25 mouse cellular contexts compared by ENCODE assay signal in the genomic region with DNA sequence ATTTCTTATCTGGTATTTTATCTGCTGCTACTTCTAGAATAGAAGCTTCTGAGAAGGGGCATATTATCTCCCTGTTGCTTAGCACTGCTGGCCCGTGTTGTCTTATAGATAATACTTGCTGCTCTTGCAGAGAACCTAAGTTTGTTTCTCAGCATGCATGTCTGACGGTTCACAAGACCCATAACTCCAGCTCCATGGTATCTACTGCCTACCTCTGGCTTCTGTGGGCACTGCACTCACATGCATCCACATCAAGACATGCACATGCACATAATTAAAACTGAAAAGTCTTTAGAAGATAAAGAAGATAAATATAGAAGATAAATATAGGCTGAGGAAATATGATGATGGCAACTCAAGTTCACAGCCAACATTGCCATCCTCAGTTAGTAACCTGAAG.
DNase-seq lines count a peak whose midpoint lies in the region; ATAC-seq and TF ChIP-seq lines count a peak whose summit lies in the region.
"Had no signal": no experiment of that assay in that cellular context is flagged by ENCODE, and none has a peak within 500 bp of the region (broad histone marks: within the 10 kb centered on the region; RNA-seq: fewer than 3 reads in every experiment).

No protein-coding gene starts in this region.

- H3K79me2 ChIP-seq in liver, adult 2 months (ENCODE audit: control insufficient read depth, insufficient read depth, low read length), result no peaks in the 10 kb centered on the region

- H3K36me3 ChIP-seq in forebrain, postnatal 0 days (ENCODE audit: insufficient read depth), result no peaks in the 10 kb centered on the region
- no peaks in the 10 kb centered on the region for H3K36me3 ChIP-seq in forebrain, embryonic 12.5 days (replicated peaks)
- no peaks in the 10 kb centered on the region for H3K36me3 ChIP-seq in liver, adult 2 months (ENCODE audit: control insufficient read depth, insufficient read depth, low read length)
- no peaks in the 10 kb centered on the region for H3K36me3 ChIP-seq in midbrain, postnatal 0 days (ENCODE audit: insufficient read depth, low read length)
- H3K36me3 ChIP-seq in midbrain, embryonic 15.5 days (replicated peaks), result no peaks in the 10 kb centered on the region
- H3K36me3 ChIP-seq: forebrain, embryonic 15.5 days; heart, embryonic 10.5 days; heart, embryonic 13.5 days; hindbrain, embryonic 15.5 days; intestine, embryonic 15.5 days had no signal

- no peak for TF ChIP-seq POLR2A in liver, adult 2 months (IDR thresholded peaks at IDR 0.05; ENCODE audit: extremely low read depth, insufficient read depth, low read length)
- no peak for TF ChIP-seq POLR2A in cortical plate, adult 2 months (IDR thresholded peaks at IDR 0.05; ENCODE audit: extremely low read depth, insufficient read depth, low read length)

- no peaks in the 10 kb centered on the region for H3K4me1 ChIP-seq in forebrain, postnatal 0 days (ENCODE audit: insufficient read depth)
- no peaks in the 10 kb centered on the region for H3K4me1 ChIP-seq in forebrain, embryonic 12.5 days
- H3K4me1 ChIP-seq in liver, adult 2 months (ENCODE audit: control insufficient read depth, insufficient read depth, low read length), result no peaks in the 10 kb centered on the region
- H3K4me1 ChIP-seq in midbrain, postnatal 0 days (ENCODE audit: insufficient read depth, low read length), result no peaks in the 10 kb centered on the region
- no peaks in the 10 kb centered on the region for H3K4me1 ChIP-seq in midbrain, embryonic 15.5 days
- H3K4me1 ChIP-seq in cortical plate, adult 2 months (ENCODE audit: control insufficient read depth, insufficient read depth, low read length), result no peaks in the 10 kb centered on the region
- H3K4me1 ChIP-seq: forebrain, embryonic 15.5 days; heart, embryonic 10.5 days; heart, embryonic 13.5 days; hindbrain, embryonic 15.5 days; intestine, embryonic 15.5 days had no signal

- no peaks in the 10 kb centered on the region for H3K27me3 ChIP-seq in forebrain, postnatal 0 days (ENCODE audit: insufficient read depth, low read length)
- H3K27me3 ChIP-seq in forebrain, embryonic 12.5 days, result no peaks in the 10 kb centered on the region
- H3K27me3 ChIP-seq in liver, adult 2 months (ENCODE audit: control insufficient read depth, insufficient read depth, low read length), result no peaks in the 10 kb centered on the region
- H3K27me3 ChIP-seq in midbrain, postnatal 0 days (ENCODE audit: insufficient read depth, low read length), result no peaks in the 10 kb centered on the region
- no peaks in the 10 kb centered on the region for H3K27me3 ChIP-seq in midbrain, embryonic 15.5 days (replicated peaks)
- H3K27me3 ChIP-seq: CH12.LX; forebrain, embryonic 15.5 days; heart, embryonic 13.5 days; hindbrain, embryonic 15.5 days; intestine, embryonic 15.5 days had no signal

- WGBS in forebrain, postnatal 0 days, result 84% methylated on average over 2 of the region's 2 CpGs
- WGBS in forebrain, embryonic 12.5 days, result 82% methylated on average over 2 of the region's 2 CpGs
- WGBS in liver, adult 2 months, result 66% methylated on average over 2 of the region's 2 CpGs
- WGBS in midbrain, postnatal 0 days, result 78% methylated on average over 2 of the region's 2 CpGs
- 71% methylated on average over 2 of the region's 2 CpGs for WGBS in midbrain, embryonic 15.5 days

- no peak for DNase-seq in forebrain, postnatal 0 days
- DNase-seq in liver, adult 2 months (ENCODE audit: extremely low read depth, low read depth, low spot score), result no peak
- DNase-seq in liver, result no peak
- no peak for DNase-seq in midbrain, postnatal 0 days (ENCODE audit: low spot score)
- DNase-seq: adrenal gland, postnatal 14 days; B cell, adult 2 months; cerebellum, adult 11-12 months; cerebellum, adult 8-10 months; cerebellum, postnatal 10 days; cerebellum, postnatal 36 days; gastrocnemius, postnatal 10 days; gastrocnemius, postnatal 36 days; heart, adult 2 months; heart, postnatal 14 days; heart, postnatal 4 days had no signal

- H3K4me2 ChIP-seq in forebrain, postnatal 0 days (ENCODE audit: low read depth), result no peak overlapping the region
- no peak overlapping the region for H3K4me2 ChIP-seq in forebrain, embryonic 12.5 days
- no peak overlapping the region for H3K4me2 ChIP-seq in midbrain, postnatal 0 days (ENCODE audit: low read depth, low read length, poor library complexity, severe bottlenecking)
- no peak overlapping the region for H3K4me2 ChIP-seq in midbrain, embryonic 15.5 days
- H3K4me2 ChIP-seq: forebrain, embryonic 15.5 days; heart, embryonic 13.5 days; hindbrain, embryonic 15.5 days; intestine, embryonic 15.5 days had no signal

- no peak overlapping the region for H3K9ac ChIP-seq in forebrain, postnatal 0 days
- H3K9ac ChIP-seq in forebrain, embryonic 12.5 days, result no peak overlapping the region
- no peak overlapping the region for H3K9ac ChIP-seq in liver, adult 2 months (ENCODE audit: low read depth, low read length)
- H3K9ac ChIP-seq in midbrain, postnatal 0 days (replicated peaks; ENCODE audit: low read length, poor library complexity, severe bottlenecking), result no peak overlapping the region
- H3K9ac ChIP-seq in midbrain, embryonic 15.5 days, result no peak overlapping the region
- H3K9ac ChIP-seq: forebrain, embryonic 15.5 days; heart, embryonic 13.5 days; hindbrain, embryonic 15.5 days; intestine, embryonic 15.5 days had no signal

- no peaks in the 10 kb centered on the region for H3K9me3 ChIP-seq in forebrain, postnatal 0 days (ENCODE audit: low read length)
- 0 out of 2 replicates have a peak, but pooled peaks cover 4% of the 10 kb centered on the region for H3K9me3 ChIP-seq in forebrain, embryonic 12.5 days
- no peaks in the 10 kb centered on the region for H3K9me3 ChIP-seq in midbrain, postnatal 0 days (ENCODE audit: low read length)
- H3K9me3 ChIP-seq in midbrain, embryonic 15.5 days, result no peaks in the 10 kb centered on the region
- H3K9me3 ChIP-seq: forebrain, embryonic 15.5 days; heart, embryonic 13.5 days; hindbrain, embryonic 15.5 days; intestine, embryonic 15.5 days had no signal

- peak; percentile 54 for TF ChIP-seq CTCF in forebrain, postnatal 0 days (IDR thresholded peaks at IDR 0.05; ENCODE audit: low read depth)
- TF ChIP-seq CTCF in liver, adult 2 months (IDR thresholded peaks at IDR 0.05; ENCODE audit: low read depth, low read length), result peak; percentile 38; the same call in 1 of the 2 replicates
- peak; percentile 55 for TF ChIP-seq CTCF in midbrain, postnatal 0 days (IDR thresholded peaks at IDR 0.05)
- 0 out of 2 replicates have a peak, but pooled peaks have one; percentile 3 for TF ChIP-seq CTCF in cortical plate, adult 2 months (IDR thresholded peaks at IDR 0.05; ENCODE audit: extremely low read depth, insufficient read depth, low read length)

- H3K4me3 ChIP-seq in forebrain, postnatal 0 days (ENCODE audit: low read depth, low read length), result no peak overlapping the region
- no peak overlapping the region for H3K4me3 ChIP-seq in forebrain, embryonic 12.5 days (replicated peaks)
- H3K4me3 ChIP-seq in liver, adult 2 months (ENCODE audit: insufficient read depth, low read depth, low read length), result no peak overlapping the region
- no peak overlapping the region for H3K4me3 ChIP-seq in midbrain, postnatal 0 days (ENCODE audit: low read depth, low read length)
- no peak overlapping the region for H3K4me3 ChIP-seq in midbrain, embryonic 15.5 days
- no peak overlapping the region for H3K4me3 ChIP-seq in cortical plate, adult 2 months (ENCODE audit: insufficient read depth, low read length)
- H3K4me3 ChIP-seq: forebrain, embryonic 15.5 days; heart, adult 2 months; heart, embryonic 10.5 days; heart, embryonic 13.5 days; hindbrain, embryonic 15.5 days; intestine, embryonic 15.5 days had no signal

- ATAC-seq in forebrain, postnatal 0 days, result no peak
- ATAC-seq in forebrain, embryonic 12.5 days (ENCODE audit: low FRiP score), result no peak
- ATAC-seq in midbrain, postnatal 0 days (ENCODE audit: low FRiP score), result no peak
- no peak for ATAC-seq in midbrain, embryonic 15.5 days (replicated peaks)
- no peak for ATAC-seq in erythroid progenitor cell, adult 5-6 weeks (replicated peaks; ENCODE audit: low FRiP score, poor library complexity, severe bottlenecking)
- ATAC-seq: forebrain, embryonic 15.5 days; intestine, embryonic 15.5 days had no signal

- H3K27ac ChIP-seq in forebrain, postnatal 0 days (ENCODE audit: low read depth, low read length), result no peak overlapping the region
- H3K27ac ChIP-seq in forebrain, embryonic 12.5 days, result no peak overlapping the region
- H3K27ac ChIP-seq in liver, adult 2 months (replicated peaks; ENCODE audit: insufficient read depth, low read depth, low read length), result no peak overlapping the region
- no peak overlapping the region for H3K27ac ChIP-seq in midbrain, postnatal 0 days (ENCODE audit: low read depth, low read length)
- H3K27ac ChIP-seq in midbrain, embryonic 15.5 days, result no peak overlapping the region
- H3K27ac ChIP-seq in cortical plate, adult 2 months (ENCODE audit: insufficient read depth, low read length), result no peak overlapping the region
- H3K27ac ChIP-seq: forebrain, embryonic 15.5 days; heart, adult 2 months; heart, embryonic 10.5 days; heart, embryonic 13.5 days; hindbrain, embryonic 15.5 days; intestine, embryonic 15.5 days had no signal

Comparison
In these comparisons a context has a peak if more than half of its experiments do, and no peak if none do; other contexts are left out.
1. CTCF ChIP-seq: peak in every context shown above with its lines; median percentile 55 in midbrain, postnatal 0 days; 54 in forebrain, postnatal 0 days; 38 in liver, adult 2 months; 3 in cortical plate, adult 2 months.